Mouse (Mus musculus) layer of hippocampus, postnatal 10 days (tissue): ENCODE data around the gene Platr17. TPM values are rescaled to one million over a fixed set of nuclear protein-coding genes. Genes with fewer than 3 reads are reported as not detected.

Source experiments
- DNase-seq, 2 experiments: peaks; one replicate each; pipeline ENCODE4 v3.0.0; 2021; ENCODE audit warnings: low spot score in 2 of 2
- total RNA-seq, 2 experiments: library from RNA; stranded (reverse); gene quantifications; 2 replicates each; pipeline ENCODE4 v1.2.3; 2021

Gene Platr17
- total RNA-seq, 2 experiments from 2014 or later, result 0.87 to 1.1 TPM

DNA sequence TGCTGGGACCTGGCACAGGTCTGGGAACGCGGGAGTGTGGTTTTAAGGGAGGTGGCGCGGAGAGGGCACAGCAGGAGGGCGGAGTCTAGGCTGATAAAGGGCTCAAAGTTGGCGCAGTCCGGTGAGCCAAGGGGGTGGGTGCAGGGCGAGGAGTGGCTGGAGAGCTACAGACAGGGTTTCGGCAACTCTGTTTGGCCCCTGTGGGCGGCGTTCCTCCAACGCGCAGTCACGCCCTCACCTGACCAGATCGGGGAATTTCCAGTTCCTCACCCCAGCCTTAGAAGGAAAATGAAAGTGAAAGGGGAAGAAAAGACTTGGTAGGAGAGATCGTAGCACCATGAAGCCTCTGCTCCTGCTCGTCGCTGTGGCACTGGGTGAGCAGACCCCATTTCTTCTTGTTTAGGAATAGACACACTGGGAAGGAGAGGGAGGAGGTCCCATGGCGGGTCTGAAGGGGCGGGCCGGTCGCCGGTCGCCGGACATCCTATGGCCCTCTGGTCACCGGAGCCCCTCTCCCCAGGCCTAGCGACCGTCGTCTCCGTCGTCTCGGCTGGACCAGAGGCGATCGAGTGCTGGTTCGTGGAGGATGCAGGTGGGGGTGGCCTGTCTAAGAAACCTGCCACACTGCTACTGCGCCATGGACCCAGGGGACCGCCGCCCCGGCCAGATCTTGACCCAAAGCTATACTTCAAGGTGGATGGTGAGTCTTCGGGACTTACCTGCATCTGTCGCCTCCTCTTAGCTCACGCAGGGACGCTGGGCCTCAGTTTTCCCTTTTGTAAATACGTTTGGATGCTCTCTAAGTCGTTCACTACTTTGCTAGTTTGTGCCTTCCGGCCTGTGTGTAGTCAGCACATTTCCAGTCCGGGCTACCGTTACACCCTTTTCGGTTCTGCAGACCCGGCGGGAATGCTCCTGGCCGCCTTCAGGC lies 14.7 kb downstream of the Platr17 start:
- peak in 1 of 2 experiments; percentile 57 for DNase-seq

DNA sequence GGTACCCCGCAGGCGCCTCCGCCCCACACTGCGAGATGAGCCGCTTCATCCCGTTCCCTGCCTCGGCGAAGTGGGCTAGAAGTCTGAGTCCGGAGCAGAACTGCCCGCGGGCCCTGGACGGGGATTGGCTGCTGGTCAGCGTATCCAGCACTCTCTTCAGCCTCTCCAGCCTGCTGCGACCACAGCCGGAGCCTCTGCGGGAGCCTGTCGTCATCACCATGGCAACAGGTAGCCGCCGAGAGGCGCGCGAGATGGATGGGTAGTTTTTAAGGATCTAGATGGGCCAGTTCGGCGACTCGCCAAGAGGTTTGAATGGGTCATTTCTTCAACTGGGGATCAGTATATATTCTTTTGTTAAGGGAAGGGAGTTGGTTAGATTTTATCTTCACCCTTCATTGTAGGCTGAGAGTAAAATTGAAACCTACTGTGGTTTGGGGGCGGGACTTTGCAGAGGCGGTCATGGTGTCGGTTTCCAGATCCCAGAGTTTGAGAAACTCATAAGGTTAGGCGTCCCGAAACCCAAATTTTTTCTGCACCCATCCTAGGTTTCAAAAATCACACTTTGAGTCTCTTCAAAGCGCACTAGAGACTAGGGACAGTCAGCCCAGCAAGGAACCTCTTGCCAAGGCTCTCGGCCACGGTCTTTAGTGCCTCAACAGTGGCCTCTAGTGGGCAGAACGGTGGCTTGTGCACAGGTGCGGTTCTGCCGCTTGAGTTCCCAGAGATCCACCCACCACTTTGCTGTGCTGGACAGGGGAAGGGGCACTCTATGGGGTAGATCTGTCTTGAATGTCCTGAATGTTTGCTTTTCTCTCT lies 15.6 kb downstream of the Platr17 start:
- peak; percentile 84 to 86 for DNase-seq

DNA sequence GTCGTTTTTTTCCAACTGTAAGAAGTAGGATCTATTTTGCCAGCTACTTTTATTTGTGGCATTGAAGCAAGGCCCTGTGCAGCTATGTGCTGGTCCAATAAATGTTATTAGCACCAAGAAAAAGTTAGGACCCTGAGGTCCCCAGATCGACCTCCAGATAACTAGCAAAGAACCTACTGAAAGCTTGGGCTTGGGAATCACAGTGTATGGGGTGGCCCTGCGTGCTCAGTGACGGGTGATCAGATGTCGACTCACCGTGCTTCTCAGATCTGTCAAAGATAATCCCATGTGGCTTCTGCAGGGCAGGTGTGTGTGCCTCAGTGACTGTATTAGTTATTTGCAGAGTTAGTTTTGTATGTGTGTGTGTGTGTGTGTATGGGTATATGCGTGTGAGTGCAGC lies 16.4 kb downstream of the Platr17 start:
- no peak for DNase-seq

DNA sequence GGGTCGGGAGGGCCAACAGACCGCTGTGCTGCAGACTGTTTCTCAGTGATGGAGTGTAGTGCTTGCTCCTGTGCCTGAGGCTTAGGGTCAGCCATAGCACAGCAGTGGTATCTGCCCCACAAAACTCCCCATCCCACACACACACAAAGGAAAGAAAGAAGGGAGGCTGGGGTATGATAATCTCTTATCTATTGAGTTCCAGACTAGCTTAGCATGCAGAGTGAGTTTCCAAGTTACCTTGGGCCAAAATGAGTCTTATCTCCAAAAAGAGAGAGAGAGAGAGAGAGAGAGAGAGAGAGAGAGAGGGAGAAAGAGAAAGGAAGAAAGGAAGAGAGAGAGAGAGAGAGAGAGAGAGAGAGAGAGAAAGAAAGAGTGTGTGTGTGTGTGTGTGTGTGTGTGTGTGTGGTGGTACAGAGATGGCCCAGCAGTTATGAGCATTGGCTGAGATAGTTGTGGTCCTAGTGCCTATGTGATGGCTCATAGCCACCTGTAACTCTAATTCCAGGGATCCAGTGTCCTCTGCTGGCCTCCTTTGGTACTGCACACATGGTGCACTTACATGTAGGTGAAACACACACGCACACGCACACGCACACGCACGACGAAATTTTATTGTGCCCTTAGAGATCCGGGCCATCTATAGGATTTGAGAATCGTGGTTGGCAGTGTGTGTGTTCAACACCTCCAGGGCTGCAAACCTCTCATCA lies 19.8 kb downstream of the Platr17 start:
- DNase-seq, result peak in 1 of 2 experiments; percentile 52

DNA sequence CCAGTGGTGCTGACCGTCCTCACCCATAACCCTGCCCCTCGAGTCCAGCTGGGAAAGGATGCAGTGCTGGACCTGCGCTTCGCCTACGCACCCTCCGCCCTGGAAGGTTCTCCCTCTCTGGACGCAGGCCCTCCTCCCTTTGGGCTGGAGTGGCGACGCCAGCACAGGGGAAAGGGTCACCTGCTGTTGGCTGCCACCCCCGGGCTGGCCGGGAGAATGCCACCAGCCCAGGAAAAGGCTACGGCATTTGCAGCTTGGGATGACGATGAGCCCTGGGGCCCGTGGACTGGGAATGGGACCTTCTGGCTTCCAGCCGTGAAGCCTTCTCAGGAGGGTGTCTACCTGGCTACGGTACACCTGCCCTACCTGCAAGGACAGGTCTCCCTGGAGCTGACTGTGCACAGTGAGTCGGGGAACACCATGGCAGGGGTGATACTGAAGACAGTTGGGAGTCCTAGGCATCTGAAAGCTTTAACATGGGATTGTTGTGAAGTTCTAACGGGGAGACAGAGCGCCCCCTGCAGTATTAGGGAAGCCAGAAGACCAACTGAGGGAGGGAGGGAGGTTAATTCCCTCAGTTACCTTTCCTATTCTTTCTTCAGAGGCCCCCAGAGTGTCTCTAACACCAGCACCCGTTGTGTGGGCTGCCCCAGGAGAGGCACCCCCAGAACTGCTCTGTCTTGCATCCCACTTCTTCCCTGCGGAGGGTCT lies 20.6 kb downstream of the Platr17 start:
- DNase-seq, result no peak

DNA sequence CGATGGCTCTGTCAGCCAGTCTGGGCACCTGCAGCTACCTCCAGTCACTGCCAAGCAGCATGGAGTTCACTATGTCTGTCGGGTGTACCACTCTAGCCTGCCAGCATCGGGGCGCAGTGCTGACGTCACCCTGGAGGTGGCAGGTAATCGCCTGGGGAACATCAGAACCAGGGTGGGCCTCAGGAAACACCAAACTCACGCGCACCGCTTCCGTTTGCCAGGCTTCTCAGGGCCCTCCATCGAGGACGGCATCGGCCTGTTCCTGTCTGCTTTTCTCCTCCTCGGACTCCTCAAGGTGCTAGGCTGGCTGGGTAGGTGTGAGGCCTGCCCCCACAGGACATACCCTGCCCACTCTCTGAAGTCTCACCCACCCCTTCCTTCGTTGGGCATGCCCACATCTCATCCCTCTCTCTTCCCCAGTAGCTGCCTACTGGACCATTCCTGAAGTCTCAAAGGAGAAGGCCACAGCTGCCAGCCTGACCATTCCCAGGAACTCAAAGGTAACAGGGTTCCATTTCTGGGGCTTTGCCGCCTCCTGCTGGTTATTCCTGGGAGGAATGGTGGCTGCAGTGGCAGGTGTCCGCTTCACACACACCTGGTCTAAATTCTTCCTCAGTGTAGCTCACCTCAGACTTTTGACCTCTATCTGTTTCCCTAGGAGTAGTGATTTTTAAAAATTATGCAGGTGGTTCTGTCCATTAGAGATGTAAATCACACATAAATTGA lies 21.4 kb downstream of the Platr17 start:
- DNase-seq, result no peak

DNA sequence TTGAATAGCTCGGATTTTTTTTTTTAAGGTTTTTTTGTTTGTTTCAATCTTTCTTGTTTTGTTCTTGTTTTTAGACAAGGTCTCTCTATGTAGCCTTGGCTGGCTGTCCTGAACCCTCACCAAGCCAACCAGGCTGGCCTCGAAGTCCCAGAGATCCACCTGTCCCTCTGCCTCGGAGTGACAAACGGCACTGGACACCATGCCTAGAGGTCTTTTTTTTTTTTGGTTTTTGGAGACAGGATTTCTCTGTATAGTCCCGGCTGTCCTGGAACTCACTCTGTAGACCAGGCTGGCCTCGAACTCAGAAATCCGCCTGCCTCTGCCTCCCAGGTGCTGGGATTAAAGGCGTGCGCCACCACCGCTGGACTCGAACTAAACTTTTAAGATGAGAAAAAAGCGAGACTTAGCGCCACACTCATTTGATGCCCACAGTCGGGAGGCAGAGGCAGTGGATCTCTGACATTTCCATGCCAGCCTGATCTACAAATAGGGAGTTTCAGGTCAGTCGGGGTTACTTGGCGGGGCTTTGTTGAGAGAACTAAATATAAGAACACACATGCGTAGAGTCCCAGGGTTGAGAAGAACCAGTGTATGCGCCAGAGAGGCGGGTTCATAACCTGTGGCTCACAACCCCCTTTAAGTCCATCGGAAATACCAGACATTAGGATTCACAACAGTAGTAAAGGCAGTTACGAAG lies 23.5 kb downstream of the Platr17 start:
- DNase-seq, result no peak

DNA sequence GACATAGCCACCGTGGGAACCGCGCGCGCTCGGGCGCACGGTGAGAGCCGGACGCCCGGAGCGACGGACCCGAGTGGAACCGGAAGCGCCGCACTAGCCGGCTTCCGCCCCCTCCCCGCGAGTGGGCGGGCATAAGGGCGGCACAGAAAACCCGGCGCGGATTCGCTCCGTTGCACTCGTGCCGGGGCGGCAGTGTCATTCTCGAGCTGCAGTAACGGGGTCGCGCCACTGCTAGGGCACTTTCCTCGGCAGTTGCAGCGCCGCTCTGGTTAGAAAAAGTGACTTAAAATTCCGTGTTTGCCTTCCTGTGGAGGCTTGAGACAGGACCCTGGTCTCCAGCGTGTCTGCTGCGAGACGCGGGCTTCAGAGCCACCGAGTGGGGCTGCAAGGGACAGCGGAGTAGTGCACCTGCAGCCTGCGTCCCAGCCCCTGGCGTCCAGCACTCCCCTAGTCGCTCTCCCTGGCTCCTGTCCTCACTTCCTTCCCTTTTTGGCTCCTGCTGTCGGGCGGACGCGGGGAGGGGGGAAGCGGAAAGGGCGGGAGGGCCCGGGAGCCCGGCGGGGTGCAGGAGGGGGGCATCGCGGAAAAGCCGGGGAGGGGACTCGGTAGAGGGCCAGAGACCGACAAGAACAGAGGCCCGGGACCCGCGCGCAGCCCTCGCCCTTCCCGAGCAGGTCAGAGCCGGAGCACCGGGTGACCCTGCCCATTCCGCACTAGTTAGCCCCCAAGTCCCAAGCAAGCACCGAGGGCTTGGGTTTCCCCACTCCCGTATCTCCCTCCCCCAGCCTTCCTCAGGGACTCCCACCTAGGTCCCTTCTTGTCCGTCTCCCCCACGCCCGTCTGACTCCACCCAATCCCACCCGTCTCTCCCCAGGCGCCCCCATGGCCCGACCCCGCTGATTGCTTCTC lies 24.7 kb downstream of the Platr17 start, which contains the start of gene Rgl2:
Gene Rgl2 (plus strand): TSS at position 173 of the 909 bp plus-strand sequence.
- peak; percentile 94 to 97 for DNase-seq

DNA sequence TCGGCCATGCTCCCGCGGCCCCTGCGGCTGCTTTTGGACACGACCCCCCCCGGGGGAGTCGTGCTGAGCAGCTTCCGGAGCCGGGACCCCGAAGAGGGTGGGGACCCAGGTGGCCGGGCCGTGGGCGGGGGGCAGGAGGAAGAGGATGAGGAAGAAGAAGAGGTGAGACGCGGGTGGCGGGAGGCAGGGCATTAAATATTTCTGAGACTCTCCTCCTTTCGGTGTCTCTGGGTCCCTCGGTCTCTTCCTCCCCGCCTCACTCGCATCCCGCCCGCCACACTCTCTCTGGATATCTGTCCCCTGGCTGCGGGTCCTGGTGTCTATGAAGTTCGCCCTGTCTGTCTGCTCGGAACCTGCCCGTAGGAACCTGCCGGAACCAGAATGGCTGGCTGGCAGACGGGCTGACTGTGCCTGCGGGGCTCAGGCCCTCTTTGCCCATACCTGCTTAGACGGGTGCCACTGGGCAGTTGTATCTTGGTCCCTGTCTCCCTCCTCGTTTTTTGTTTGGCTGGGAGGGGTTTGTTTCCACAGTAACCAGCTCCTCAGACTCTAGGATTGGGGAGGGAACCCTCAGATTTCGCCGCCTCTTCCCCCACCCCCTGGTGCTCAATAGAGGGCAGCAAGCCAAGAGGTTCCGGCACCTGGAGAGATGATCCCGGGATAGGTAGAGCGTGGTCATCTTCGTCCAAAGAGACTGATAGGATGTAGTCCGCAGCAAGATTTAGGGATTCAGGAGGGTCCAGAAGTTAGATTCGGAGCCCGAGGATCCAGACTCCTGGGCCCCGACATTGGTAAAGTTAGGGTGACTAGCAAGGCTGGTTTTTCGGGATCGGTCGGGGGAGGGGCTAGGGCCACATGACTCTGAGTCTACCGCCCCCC lies 25.6 kb downstream of the Platr17 start:
- peak; percentile 54 to 65 for DNase-seq

DNA sequence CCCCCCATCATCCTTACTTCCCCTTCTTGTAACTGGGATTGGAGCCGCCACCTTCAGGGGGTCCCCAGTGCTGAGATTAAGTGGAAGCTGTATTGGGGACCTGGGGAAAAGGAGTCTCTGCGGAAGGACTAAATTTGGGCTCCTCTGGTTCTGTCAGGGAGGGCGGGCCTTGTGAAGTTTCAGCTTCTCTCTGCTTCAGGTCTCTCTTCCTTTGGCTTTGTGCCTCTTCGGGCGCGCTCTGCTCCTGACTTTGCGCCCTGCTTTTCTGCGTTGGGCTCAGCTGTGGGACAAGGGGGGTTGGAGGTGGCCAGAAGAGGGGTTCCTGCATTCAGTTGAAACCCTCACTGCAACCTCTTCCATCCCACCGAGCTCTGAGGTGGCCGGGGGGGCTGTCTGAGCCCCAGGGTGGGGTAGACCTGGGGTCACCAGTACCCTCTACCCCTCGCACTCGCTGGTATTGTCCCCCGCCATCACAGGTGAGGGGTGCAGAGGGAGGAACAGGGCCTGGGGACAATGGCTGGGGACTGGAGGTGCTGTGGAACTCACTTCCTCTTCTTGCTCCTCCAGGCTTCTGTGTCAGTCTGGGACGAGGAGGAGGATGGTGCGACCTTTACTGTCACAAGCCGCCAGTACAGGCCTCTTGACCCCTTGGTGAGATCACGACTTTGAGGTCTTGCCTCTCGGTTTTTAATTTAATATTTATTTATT lies 26.4 kb downstream of the Platr17 start:
- DNase-seq, result no peak

DNA sequence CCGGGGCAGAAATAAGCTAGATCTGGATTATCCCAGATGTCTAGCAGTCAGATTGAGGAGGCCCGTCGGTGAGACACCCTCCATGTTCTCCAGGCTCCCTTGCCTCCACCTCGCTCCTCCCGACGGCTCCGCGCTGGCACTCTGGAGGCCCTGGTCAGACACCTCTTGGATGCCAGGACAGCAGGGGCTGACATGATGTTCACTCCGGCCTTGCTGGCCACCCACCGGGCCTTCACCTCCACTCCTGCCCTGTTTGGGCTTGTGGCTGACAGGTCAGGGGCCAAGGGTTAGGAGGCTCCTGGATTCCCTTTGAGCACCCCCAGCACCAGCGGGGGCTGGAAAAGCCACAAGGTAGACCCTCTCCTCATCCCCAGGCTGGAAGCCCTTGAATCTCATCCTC lies 27.0 kb downstream of the Platr17 start:
- DNase-seq, result no peak

DNA sequence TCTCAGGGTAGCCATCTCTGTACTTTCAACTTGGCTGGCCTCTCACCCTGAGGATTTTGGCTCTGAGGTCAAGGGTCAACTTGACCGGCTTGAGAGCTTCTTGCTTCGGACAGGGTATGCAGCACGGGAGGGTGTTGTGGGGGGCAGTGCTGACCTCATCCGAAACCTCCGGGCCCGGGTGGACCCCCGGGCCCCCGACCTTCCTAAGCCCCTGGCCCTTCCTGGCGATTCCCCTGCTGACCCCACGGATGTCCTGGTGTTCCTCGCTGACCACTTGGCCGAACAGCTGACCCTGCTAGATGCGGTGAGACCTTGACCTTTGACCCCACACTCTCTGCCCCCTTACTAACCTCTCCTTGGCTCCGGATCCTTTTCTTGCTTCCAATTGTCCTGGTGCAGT lies 27.5 kb downstream of the Platr17 start:
- no peak for DNase-seq

DNA sequence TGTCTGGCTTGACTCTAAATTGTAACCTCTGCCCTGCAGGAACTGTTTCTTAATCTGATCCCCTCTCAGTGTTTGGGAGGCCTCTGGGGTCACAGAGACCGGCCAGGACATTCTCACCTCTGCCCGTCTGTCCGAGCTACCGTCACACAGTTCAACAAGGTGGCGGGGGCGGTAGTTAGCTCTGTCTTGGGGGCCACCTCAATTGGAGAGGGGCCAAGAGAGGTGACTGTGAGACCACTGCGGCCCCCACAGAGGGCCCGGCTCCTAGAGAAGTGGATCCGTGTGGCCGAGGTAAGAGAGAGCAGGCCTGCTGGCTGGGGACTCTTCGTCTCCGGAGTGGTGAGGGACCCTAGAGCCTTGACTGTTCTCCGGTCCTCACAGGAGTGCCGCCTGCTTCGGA lies 28.0 kb downstream of the Platr17 start:
- no peak for DNase-seq

DNA sequence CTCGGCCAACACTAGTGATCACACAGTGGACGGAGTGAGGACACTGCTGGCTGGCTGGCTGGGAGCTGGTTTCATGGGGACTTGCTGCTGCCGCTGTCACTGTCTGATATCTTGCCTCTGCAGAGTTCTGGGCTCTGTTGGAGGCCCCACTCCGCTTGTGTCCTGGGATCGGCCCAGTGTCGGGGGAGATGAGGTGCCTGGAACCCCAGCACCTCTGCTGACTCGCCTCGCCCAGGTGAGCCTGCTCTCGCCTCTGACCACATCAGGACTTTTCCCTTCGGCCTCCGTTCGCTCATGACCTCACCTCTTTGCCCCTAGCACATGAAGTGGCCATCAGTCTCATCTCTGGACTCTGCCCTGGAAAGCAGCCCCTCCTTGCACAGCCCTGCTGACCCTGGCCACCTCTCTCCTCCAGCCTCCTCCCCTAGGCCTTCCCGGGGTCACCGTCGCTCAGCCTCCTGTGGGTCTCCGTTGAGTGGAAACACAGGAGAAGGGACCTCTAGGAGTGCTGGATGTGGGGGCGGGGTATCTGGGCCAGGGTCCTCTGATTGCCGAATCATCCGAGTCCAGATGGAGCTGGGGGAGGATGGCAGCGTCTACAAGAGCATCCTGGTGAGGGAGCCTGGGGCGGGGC lies 30.6 kb downstream of the Platr17 start:
- no peak for DNase-seq

DNA sequence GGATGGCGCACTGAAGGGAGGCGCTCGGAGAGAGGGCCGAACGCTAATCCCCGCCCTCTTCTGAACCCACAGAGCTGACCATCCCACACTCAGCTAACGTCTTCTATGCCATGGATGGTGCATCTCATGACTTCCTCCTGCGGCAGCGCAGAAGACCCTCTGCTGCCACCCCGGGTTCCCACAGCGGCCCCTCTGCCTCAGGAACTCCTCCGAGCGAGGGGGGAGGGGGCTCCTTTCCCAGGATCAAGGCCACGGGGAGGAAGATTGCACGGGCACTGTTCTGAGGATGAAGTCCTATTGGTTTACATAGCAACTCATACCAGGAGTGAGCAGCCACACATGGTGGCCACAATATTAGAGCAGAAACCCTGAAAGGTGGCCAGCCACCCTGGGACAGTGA lies 32.1 kb downstream of the Platr17 start:
- no peak for DNase-seq

DNA sequence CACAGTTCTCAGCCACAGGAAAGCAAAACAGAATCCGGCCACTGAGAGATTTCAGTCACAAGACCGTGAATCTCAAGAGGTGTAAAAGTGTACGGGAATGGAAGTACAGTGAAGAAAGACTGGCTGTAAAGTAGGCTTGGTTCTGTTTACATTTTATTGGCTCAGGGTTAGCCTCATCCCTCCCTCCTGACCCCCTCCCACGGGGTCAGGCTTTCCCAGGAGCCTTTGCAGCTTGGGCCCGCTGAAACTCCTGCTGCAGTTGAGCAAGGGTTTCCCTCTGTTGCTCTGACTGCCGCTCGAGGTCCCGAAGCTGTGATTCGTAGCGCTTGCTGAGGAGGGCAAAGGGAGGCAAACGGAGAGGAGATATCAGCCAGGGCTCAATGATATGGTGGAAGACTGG lies 33.8 kb downstream of the Platr17 start:
- DNase-seq, result no peak
